Mouse (Mus musculus): ENCODE measurements around the gene Gjb5. TPM values are rescaled to one million over a fixed set of nuclear protein-coding genes. Genes with fewer than 3 reads are reported as not detected.

Gjb5 gene
- polyA plus RNA-seq, 1 experiment from 2014 or later, result not detected

- WGBS (ENCODE audit: missing documents), result 95% methylated on average over 4 of the region's 6 CpGs
- Histone ChIP-seq H3K79me2 (ENCODE audit: inconsistent target) (no peaks in the 10 kb centered on the region), H3K4me3 (ENCODE audit: inconsistent target) (no peak overlapping the region), H3K27ac (no peak overlapping the region), H3K36me3 (ENCODE audit: inconsistent target) (no peaks in the 10 kb centered on the region)
Measured at GRCm38 (mm10) chr4:127364431-127364830, 6.5 kb upstream of the Gjb5 start.

GRCm38 (mm10) chr4:127363331-127363730 is 5.3 kb upstream of the Gjb5 start:
- no peak overlapping the region for H3K4me3 ChIP-seq (ENCODE audit: inconsistent target)
- no peaks in the 10 kb centered on the region for H3K79me2 ChIP-seq (ENCODE audit: inconsistent target)
- WGBS (ENCODE audit: missing documents), result 56% methylated on average over 4 of the region's 4 CpGs
- no peak overlapping the region for H3K27ac ChIP-seq
- H3K36me3 ChIP-seq (ENCODE audit: inconsistent target), result no peaks in the 10 kb centered on the region

GRCm38 (mm10) chr4:127362520-127362919 is 4.5 kb upstream of the Gjb5 start:
- no peaks in the 10 kb centered on the region for H3K79me2 ChIP-seq (ENCODE audit: inconsistent target)
- H3K36me3 ChIP-seq (ENCODE audit: inconsistent target), result no peaks in the 10 kb centered on the region
- no peak overlapping the region for H3K27ac ChIP-seq
- no peak overlapping the region for H3K4me3 ChIP-seq (ENCODE audit: inconsistent target)
- WGBS (ENCODE audit: missing documents), result 7% methylated on average over 3 of the region's 3 CpGs

GRCm38 (mm10) chr4:127354506-127355485 is 3.2 kb downstream of the Gjb5 start:
- no peaks in the 10 kb centered on the region for H3K79me2 ChIP-seq (ENCODE audit: inconsistent target)
- H3K4me3 ChIP-seq (ENCODE audit: inconsistent target), result no peak overlapping the region
- no peaks in the 10 kb centered on the region for H3K36me3 ChIP-seq (ENCODE audit: inconsistent target)
- 56% methylated on average over 14 of the region's 15 CpGs for whole genome bisulfite sequencing (ENCODE audit: missing documents)
- no peak overlapping the region for H3K27ac ChIP-seq

GRCm38 (mm10) chr4:127353951-127354438 is 4.0 kb downstream of the Gjb5 start, which contains the start of gene Gjb4:
Gene Gjb4 (minus strand): TSS chr4:127354081.
- Histone ChIP-seq H3K4me3 (ENCODE audit: inconsistent target) (no peak within 1 kb of the TSS), H3K36me3 (ENCODE audit: inconsistent target) (no peaks in the 10 kb centered on the region), H3K27ac (no peak within 1 kb of the TSS), H3K79me2 (ENCODE audit: inconsistent target) (no peaks in the 10 kb centered on the region)
- WGBS (ENCODE audit: missing documents), result 92% methylated on average over 8 of the region's 8 CpGs

- no peak overlapping the region for H3K27ac ChIP-seq
- H3K36me3 ChIP-seq (ENCODE audit: inconsistent target), result no peaks in the 10 kb centered on the region
- WGBS (ENCODE audit: missing documents), result 78% methylated on average over 1 of the region's 1 CpGs
- H3K4me3 ChIP-seq (ENCODE audit: inconsistent target), result no peak overlapping the region
- no peaks in the 10 kb centered on the region for H3K79me2 ChIP-seq (ENCODE audit: inconsistent target)
Measured at GRCm38 (mm10) chr4:127352594-127352993, 5.4 kb downstream of the Gjb5 start.

- H3K4me3 ChIP-seq (ENCODE audit: inconsistent target), result no peak overlapping the region
- no peak overlapping the region for H3K27ac ChIP-seq
- no peaks in the 10 kb centered on the region for H3K36me3 ChIP-seq (ENCODE audit: inconsistent target)
- WGBS (ENCODE audit: missing documents), result 51% methylated on average over 4 of the region's 4 CpGs
- no peaks in the 10 kb centered on the region for H3K79me2 ChIP-seq (ENCODE audit: inconsistent target)
Measured at GRCm38 (mm10) chr4:127349560-127350300, 8.3 kb downstream of the Gjb5 start.

- 91% methylated on average over 5 of the region's 5 CpGs for WGBS (ENCODE audit: missing documents)
- no peak overlapping the region for H3K27ac ChIP-seq
- no peak overlapping the region for H3K4me3 ChIP-seq (ENCODE audit: inconsistent target)
- H3K36me3 ChIP-seq (ENCODE audit: inconsistent target), result no peaks in the 10 kb centered on the region
- H3K79me2 ChIP-seq (ENCODE audit: inconsistent target), result no peaks in the 10 kb centered on the region
Measured at GRCm38 (mm10) chr4:127345000-127345399, 13.0 kb downstream of the Gjb5 start.

GRCm38 (mm10) chr4:127341372-127341771 is 16.6 kb downstream of the Gjb5 start:
- no peak overlapping the region for H3K27ac ChIP-seq
- H3K4me3 ChIP-seq (ENCODE audit: inconsistent target), result no peak overlapping the region
- H3K79me2 ChIP-seq (ENCODE audit: inconsistent target), result no peaks in the 10 kb centered on the region
- WGBS (ENCODE audit: missing documents), result 89% methylated on average over 6 of the region's 6 CpGs
- no peaks in the 10 kb centered on the region for H3K36me3 ChIP-seq (ENCODE audit: inconsistent target)

GRCm38 (mm10) chr4:127337668-127338067 is 20.3 kb downstream of the Gjb5 start:
- Histone ChIP-seq H3K36me3 (ENCODE audit: inconsistent target) (no peaks in the 10 kb centered on the region), H3K27ac (no peak overlapping the region), H3K79me2 (ENCODE audit: inconsistent target) (no peaks in the 10 kb centered on the region), H3K4me3 (ENCODE audit: inconsistent target) (no peak overlapping the region)
- WGBS (ENCODE audit: missing documents), result 53% methylated on average over 5 of the region's 5 CpGs

GRCm38 (mm10) chr4:127334870-127335504 is 23.0 kb downstream of the Gjb5 start:
- Histone ChIP-seq H3K36me3 (ENCODE audit: inconsistent target) (no peaks in the 10 kb centered on the region), H3K79me2 (ENCODE audit: inconsistent target) (no peaks in the 10 kb centered on the region), H3K4me3 (ENCODE audit: inconsistent target) (no peak overlapping the region), H3K27ac (no peak overlapping the region)
- WGBS (ENCODE audit: missing documents), result 92% methylated on average over 5 of the region's 5 CpGs

GRCm38 (mm10) chr4:127331171-127331570 is 26.8 kb downstream of the Gjb5 start:
- WGBS (ENCODE audit: missing documents), result 95% methylated on average over 13 of the region's 13 CpGs
- Histone ChIP-seq H3K79me2 (ENCODE audit: inconsistent target) (no peaks in the 10 kb centered on the region), H3K4me3 (ENCODE audit: inconsistent target) (no peak overlapping the region)

GRCm38 (mm10) chr4:127330181-127331100 is 27.5 kb downstream of the Gjb5 start, which contains the start of gene Gjb3:
Gene Gjb3 (minus strand): TSS chr4:127330844.
- 7% methylated on average over 49 of the region's 49 CpGs for WGBS (ENCODE audit: missing documents)
- Histone ChIP-seq H3K27ac (no peak within 1 kb of the TSS), H3K36me3 (ENCODE audit: inconsistent target) (no peaks in the 10 kb centered on the region), H3K79me2 (ENCODE audit: inconsistent target) (no peaks in the 10 kb centered on the region), H3K4me3 (ENCODE audit: inconsistent target) (no peak within 1 kb of the TSS)

More at GRCm38 (mm10) chr4:127331171-127331570, 26.8 kb downstream of the Gjb5 start:
- Histone ChIP-seq H3K36me3 (ENCODE audit: inconsistent target) (no peaks in the 10 kb centered on the region), H3K27ac (no peak overlapping the region)
